Mouse (Mus musculus): ENCODE results near the gene Ppil6. TPM values are rescaled to one million over a fixed set of nuclear protein-coding genes. Genes with fewer than 3 reads are reported as not detected.
"Not testable (repeated sequence)": the region's sequence is repeated elsewhere in the genome, so short reads cannot be mapped to it uniquely, and the experiment has no call there.

The Ppil6 gene
- polyA plus RNA-seq, 1 experiment from 2014 or later: 2.3 TPM

GRCm38 (mm10) chr10:41482446-41482845, 7.8 kb upstream of the Ppil6 start:
- no peak for ATAC-seq (ENCODE audit: low read depth)
- no peaks in the 10 kb centered on the region for H3K27me3 ChIP-seq
- no peak overlapping the region for H3K4me2 ChIP-seq
- H3K9ac ChIP-seq: no peak overlapping the region
- 79% methylated on average over 7 of the region's 7 CpGs for WGBS
- peaks cover 11% of the 10 kb centered on the region for H3K4me1 ChIP-seq (replicated peaks)
- H3K36me3 ChIP-seq: peaks cover 71% of the 10 kb centered on the region
- H3K9me3 ChIP-seq: no peaks in the 10 kb centered on the region
- H3K4me3 ChIP-seq: no peak overlapping the region
- no peak overlapping the region for H3K27ac ChIP-seq (replicated peaks)

- WGBS: 86% methylated on average over 16 of the region's 16 CpGs
- H3K27ac ChIP-seq (replicated peaks): no peak overlapping the region
- peaks cover 65% of the 10 kb centered on the region for H3K36me3 ChIP-seq
- H3K4me2 ChIP-seq: no peak overlapping the region
- no peak for ATAC-seq (ENCODE audit: low read depth)
- H3K27me3 ChIP-seq: no peaks in the 10 kb centered on the region; the same call in 1 of the 2 replicates
- H3K9ac ChIP-seq: no peak overlapping the region
- H3K4me1 ChIP-seq (replicated peaks): peaks cover 22% of the 10 kb centered on the region
- H3K9me3 ChIP-seq: no peaks in the 10 kb centered on the region
- H3K4me3 ChIP-seq: no peak overlapping the region
Observed at GRCm38 (mm10) chr10:41485778-41486177, 4.5 kb upstream of the Ppil6 start.

- 83% methylated on average over 14 of the region's 14 CpGs for WGBS
- Histone ChIP-seq H3K9ac (no peak overlapping the region), H3K4me2 (no peak overlapping the region), H3K4me3 (no peak overlapping the region), H3K9me3 (no peaks in the 10 kb centered on the region), H3K27ac (replicated peaks) (no peak overlapping the region), H3K27me3 (no peaks in the 10 kb centered on the region; the same call in 1 of the 2 replicates), H3K36me3 (peaks cover 65% of the 10 kb centered on the region), H3K4me1 (replicated peaks) (peaks cover 22% of the 10 kb centered on the region)
- no peak for ATAC-seq (ENCODE audit: low read depth)
Observed at GRCm38 (mm10) chr10:41486506-41487170, 3.6 kb upstream of the Ppil6 start.

GRCm38 (mm10) chr10:41488877-41489276, 1.4 kb upstream of the Ppil6 start:
- H3K4me3 ChIP-seq: peak overlapping the region; percentile 61
- H3K4me2 ChIP-seq: peak overlapping the region; percentile 96
- no peaks in the 10 kb centered on the region for H3K9me3 ChIP-seq
- ATAC-seq (ENCODE audit: low read depth): no peak
- H3K4me1 ChIP-seq (replicated peaks): peaks cover 22% of the 10 kb centered on the region
- WGBS: 55% methylated on average over 7 of the region's 7 CpGs
- H3K27me3 ChIP-seq: no peaks in the 10 kb centered on the region; the same call in 1 of the 2 replicates
- peaks cover 43% of the 10 kb centered on the region for H3K36me3 ChIP-seq
- H3K9ac ChIP-seq: peak overlapping the region; percentile 77
- H3K27ac ChIP-seq (replicated peaks): no peak overlapping the region

GRCm38 (mm10) chr10:41489294-41489693, 945 bp upstream of the Ppil6 start:
- peaks cover 38% of the 10 kb centered on the region for H3K36me3 ChIP-seq
- H3K4me1 ChIP-seq (replicated peaks): peaks cover 22% of the 10 kb centered on the region
- H3K4me3 ChIP-seq: peak overlapping the region; percentile 61
- no peaks in the 10 kb centered on the region; the same call in 1 of the 2 replicates for H3K27me3 ChIP-seq
- WGBS: 40% methylated on average over 8 of the region's 8 CpGs
- peak overlapping the region; percentile 96 for H3K4me2 ChIP-seq
- ATAC-seq (ENCODE audit: low read depth): peak; percentile 14; the same call in 1 of the 2 replicates
- no peaks in the 10 kb centered on the region for H3K9me3 ChIP-seq
- H3K9ac ChIP-seq: peak overlapping the region; percentile 77
- H3K27ac ChIP-seq (replicated peaks): no peak overlapping the region

GRCm38 (mm10) chr10:41490518-41490873, 257 bp downstream of the Ppil6 start:
- WGBS: under 1% methylated on average over 29 of the region's 29 CpGs
- ATAC-seq (ENCODE audit: low read depth): peak; percentile 66
- peak overlapping the region; percentile 96 for H3K4me2 ChIP-seq
- no peaks in the 10 kb centered on the region; the same call in 1 of the 2 replicates for H3K27me3 ChIP-seq
- no peak overlapping the region for H3K27ac ChIP-seq (replicated peaks)
- H3K9me3 ChIP-seq: no peaks in the 10 kb centered on the region
- peak overlapping the region; percentile 61 for H3K4me3 ChIP-seq
- peaks cover 26% of the 10 kb centered on the region for H3K36me3 ChIP-seq
- peak overlapping the region; percentile 77 for H3K9ac ChIP-seq
- peaks cover 22% of the 10 kb centered on the region for H3K4me1 ChIP-seq (replicated peaks)

GRCm38 (mm10) chr10:41491111-41491510, 872 bp downstream of the Ppil6 start:
- H3K4me1 ChIP-seq (replicated peaks): peaks cover 22% of the 10 kb centered on the region
- peaks cover 20% of the 10 kb centered on the region for H3K36me3 ChIP-seq
- peak overlapping the region; percentile 61; the same call in 1 of the 2 replicates for H3K4me3 ChIP-seq
- no peaks in the 10 kb centered on the region; the same call in 1 of the 2 replicates for H3K27me3 ChIP-seq
- no peak overlapping the region for H3K9ac ChIP-seq
- H3K9me3 ChIP-seq: no peaks in the 10 kb centered on the region
- H3K27ac ChIP-seq (replicated peaks): no peak overlapping the region
- WGBS: 65% methylated on average over 4 of the region's 4 CpGs
- H3K4me2 ChIP-seq: peak overlapping the region; percentile 96
- no peak for ATAC-seq (ENCODE audit: low read depth)

GRCm38 (mm10) chr10:41500941-41501340, 10.7 kb downstream of the Ppil6 start:
- no peak overlapping the region for H3K4me2 ChIP-seq
- 71% methylated on average over 4 of the region's 4 CpGs for WGBS
- no peak overlapping the region for H3K4me3 ChIP-seq
- no peaks in the 10 kb centered on the region for H3K4me1 ChIP-seq (replicated peaks)
- H3K27ac ChIP-seq (replicated peaks): no peak overlapping the region
- H3K9me3 ChIP-seq: no peaks in the 10 kb centered on the region
- ATAC-seq (ENCODE audit: low read depth): no peak
- no peak overlapping the region for H3K9ac ChIP-seq
- no peaks in the 10 kb centered on the region for H3K27me3 ChIP-seq
- H3K36me3 ChIP-seq: no peaks in the 10 kb centered on the region

GRCm38 (mm10) chr10:41504996-41505395, 14.8 kb downstream of the Ppil6 start:
- no peaks in the 10 kb centered on the region for H3K4me1 ChIP-seq (replicated peaks)
- ATAC-seq (ENCODE audit: low read depth): peak; percentile 43; the same call in 1 of the 2 replicates

GRCm38 (mm10) chr10:41505446-41505845, 15.2 kb downstream of the Ppil6 start:
- H3K9me3 ChIP-seq; H3K4me3 ChIP-seq; H3K4me1 ChIP-seq (replicated peaks); H3K4me2 ChIP-seq; H3K36me3 ChIP-seq; H3K9ac ChIP-seq; H3K27ac ChIP-seq (replicated peaks); H3K27me3 ChIP-seq: not testable (repeated sequence)
- peak; percentile 87 for ATAC-seq (ENCODE audit: low read depth)
- 3% methylated on average over 3 of the region's 3 CpGs for WGBS

More at GRCm38 (mm10) chr10:41504996-41505395, 14.8 kb downstream of the Ppil6 start:
- H3K9ac ChIP-seq: no peak overlapping the region
- 93% methylated on average over 1 of the region's 1 CpGs for WGBS
- no peaks in the 10 kb centered on the region for H3K27me3 ChIP-seq
- H3K4me3 ChIP-seq: no peak overlapping the region
- H3K36me3 ChIP-seq: no peaks in the 10 kb centered on the region
- H3K4me2 ChIP-seq: no peak overlapping the region
- H3K27ac ChIP-seq (replicated peaks): no peak overlapping the region
- no peaks in the 10 kb centered on the region for H3K9me3 ChIP-seq

GRCm38 (mm10) chr10:41509160-41509559, 18.9 kb downstream of the Ppil6 start:
- no peak overlapping the region for H3K4me2 ChIP-seq

GRCm38 (mm10) chr10:41514301-41514700, 24.1 kb downstream of the Ppil6 start:
- Histone ChIP-seq H3K9ac (no peak overlapping the region), H3K4me3 (no peak overlapping the region), H3K36me3 (no peaks in the 10 kb centered on the region), H3K9me3 (no peaks in the 10 kb centered on the region), H3K27ac (replicated peaks) (no peak overlapping the region), H3K4me1 (replicated peaks) (no peaks in the 10 kb centered on the region), H3K27me3 (no peaks in the 10 kb centered on the region), H3K4me2 (no peak overlapping the region)
- WGBS: 79% methylated on average over 4 of the region's 4 CpGs
- no peak for ATAC-seq (ENCODE audit: low read depth)

More at GRCm38 (mm10) chr10:41509160-41509559, 18.9 kb downstream of the Ppil6 start:
- WGBS: 33% methylated on average over 2 of the region's 2 CpGs
- Histone ChIP-seq H3K4me1 (replicated peaks) (no peaks in the 10 kb centered on the region), H3K27ac (replicated peaks) (no peak overlapping the region), H3K27me3 (no peaks in the 10 kb centered on the region), H3K9me3 (no peaks in the 10 kb centered on the region), H3K9ac (no peak overlapping the region), H3K36me3 (no peaks in the 10 kb centered on the region), H3K4me3 (no peak overlapping the region)
- ATAC-seq (ENCODE audit: low read depth): no peak

GRCm38 (mm10) chr10:41514921-41515320, 24.7 kb downstream of the Ppil6 start:
- H3K36me3 ChIP-seq: no peaks in the 10 kb centered on the region
- no peak for ATAC-seq (ENCODE audit: low read depth)
- H3K27me3 ChIP-seq: no peaks in the 10 kb centered on the region

More at GRCm38 (mm10) chr10:41514921-41515320, 24.7 kb downstream of the Ppil6 start:
- Histone ChIP-seq H3K4me1 (replicated peaks) (no peaks in the 10 kb centered on the region), H3K9me3 (no peaks in the 10 kb centered on the region), H3K27ac (replicated peaks) (no peak overlapping the region), H3K9ac (no peak overlapping the region), H3K4me3 (no peak overlapping the region), H3K4me2 (no peak overlapping the region)

Data from neural tube, embryonic 13.5 days (tissue).